Mouse (Mus musculus) 416B (cell line): ENCODE measurements around the gene Rpl37.
"Not testable (repeated sequence)": the region's sequence is repeated elsewhere in the genome, so short reads cannot be mapped to it uniquely, and the experiment has no call there.

Source experiments
- DNase-seq: peaks from one replicate; pipeline ENCODE4 v3.0.0; 2011; ENCODE audit warnings: low read depth

The Rpl37 gene

GRCm38 (mm10) chr15:5126456-5126855 lies 10.0 kb downstream of the Rpl37 start:
- peak; percentile 92 for DNase-seq

- DNase-seq: peak; percentile 65
Observed at GRCm38 (mm10) chr15:5127487-5127886, 11.0 kb downstream of the Rpl37 start.

GRCm38 (mm10) chr15:5128176-5128940 lies 11.9 kb downstream of the Rpl37 start:
- DNase-seq: peak; percentile 78

- peak; percentile 74 for DNase-seq
Observed at GRCm38 (mm10) chr15:5129111-5129805, 12.8 kb downstream of the Rpl37 start.

- DNase-seq: not testable (repeated sequence)
Observed at GRCm38 (mm10) chr15:5130887-5131668, 14.6 kb downstream of the Rpl37 start.

- no peak for DNase-seq
Observed at GRCm38 (mm10) chr15:5133301-5133700, 16.9 kb downstream of the Rpl37 start.

- DNase-seq: no peak
Observed at GRCm38 (mm10) chr15:5134179-5134578, 17.7 kb downstream of the Rpl37 start.

GRCm38 (mm10) chr15:5134945-5135483 lies 18.6 kb downstream of the Rpl37 start:
- DNase-seq: no peak

GRCm38 (mm10) chr15:5138021-5138856 lies 21.8 kb downstream of the Rpl37 start:
- DNase-seq: peak; percentile 66

GRCm38 (mm10) chr15:5139366-5139765 lies 22.9 kb downstream of the Rpl37 start:
- no peak for DNase-seq

GRCm38 (mm10) chr15:5139863-5140262 lies 23.4 kb downstream of the Rpl37 start:
- DNase-seq: no peak

GRCm38 (mm10) chr15:5140357-5140756 lies 23.9 kb downstream of the Rpl37 start:
- DNase-seq: peak; percentile 56

- DNase-seq: peak; percentile 73
Observed at GRCm38 (mm10) chr15:5142047-5142446, 25.6 kb downstream of the Rpl37 start.

- no peak for DNase-seq
Observed at GRCm38 (mm10) chr15:5142714-5143113, 26.3 kb downstream of the Rpl37 start.

GRCm38 (mm10) chr15:5143361-5144020 lies 27.0 kb downstream of the Rpl37 start, which contains the start of gene Prkaa1:
Gene Prkaa1 (plus strand): TSS chr15:5143861.
- DNase-seq: peak; percentile 68

GRCm38 (mm10) chr15:5144021-5144778 lies 27.8 kb downstream of the Rpl37 start:
- DNase-seq: peak; percentile 56

GRCm38 (mm10) chr15:5145196-5145945 lies 28.9 kb downstream of the Rpl37 start:
- peak; percentile 78 for DNase-seq

GRCm38 (mm10) chr15:5149187-5149586 lies 32.7 kb downstream of the Rpl37 start:
- no peak for DNase-seq

GRCm38 (mm10) chr15:5152171-5152570 lies 35.7 kb downstream of the Rpl37 start:
- no peak for DNase-seq
